Mouse (Mus musculus) adrenal gland, postnatal 36 days (tissue): ENCODE results near the gene Trib3. TPM values are rescaled to one million over a fixed set of nuclear protein-coding genes. Genes with fewer than 3 reads are reported as not detected.
"Not testable (repeated sequence)": the region's sequence is repeated elsewhere in the genome, so short reads cannot be mapped to it uniquely, and the experiment has no call there.

Experiments used
- DNase-seq, 2 experiments: peaks; one replicate each; pipeline ENCODE4 v3.0.0; 2021; ENCODE audit warnings: mixed read lengths in 1 of 2
- total RNA-seq, 2 experiments: library from RNA; stranded (reverse); gene quantifications; 2 replicates each; pipeline ENCODE4 v1.2.3; 2021

The Trib3 gene
- total RNA-seq, 2 experiments from 2014 or later = 4.6 to 19.9 TPM

DNA sequence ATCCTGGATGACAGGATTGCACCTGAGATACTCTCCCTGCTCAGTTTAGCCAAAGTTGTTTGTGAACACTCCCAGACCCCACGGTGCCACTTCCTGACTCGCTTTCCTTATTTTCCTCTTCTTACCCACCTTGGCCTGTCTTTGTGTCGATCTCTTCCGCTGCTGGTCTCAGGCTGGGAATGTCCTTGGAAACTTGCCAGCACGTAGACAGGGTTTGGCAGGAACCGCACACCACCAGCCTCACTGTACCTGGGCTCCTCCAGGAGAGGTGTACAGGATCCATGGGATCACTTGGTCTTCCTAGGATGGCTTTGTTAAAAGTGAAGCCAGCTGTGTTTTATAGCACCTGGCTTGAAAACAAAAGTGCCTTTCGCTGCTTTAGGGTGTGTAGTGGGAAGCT lies 30.8 kb downstream of the Trib3 start:
- no peak for DNase-seq

DNA sequence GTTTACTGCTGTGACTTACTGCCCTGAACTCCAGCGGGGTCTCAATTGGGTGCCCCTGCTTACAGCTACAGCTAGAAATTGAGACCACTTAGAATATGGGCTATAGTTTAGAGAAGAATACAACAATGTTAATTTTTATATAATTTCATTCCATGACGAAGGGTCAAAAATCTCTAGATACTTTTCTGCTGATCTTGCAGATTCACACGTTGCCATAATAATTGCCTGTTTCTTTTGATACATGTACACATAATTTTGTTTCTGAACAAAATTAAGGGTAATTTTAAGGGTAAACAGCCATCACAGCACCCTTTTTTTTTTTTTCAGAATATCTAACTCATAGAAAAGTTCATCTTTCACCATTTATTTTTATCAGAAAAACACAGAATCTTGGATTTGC lies 36.6 kb downstream of the Trib3 start:
- DNase-seq = no peak

DNA sequence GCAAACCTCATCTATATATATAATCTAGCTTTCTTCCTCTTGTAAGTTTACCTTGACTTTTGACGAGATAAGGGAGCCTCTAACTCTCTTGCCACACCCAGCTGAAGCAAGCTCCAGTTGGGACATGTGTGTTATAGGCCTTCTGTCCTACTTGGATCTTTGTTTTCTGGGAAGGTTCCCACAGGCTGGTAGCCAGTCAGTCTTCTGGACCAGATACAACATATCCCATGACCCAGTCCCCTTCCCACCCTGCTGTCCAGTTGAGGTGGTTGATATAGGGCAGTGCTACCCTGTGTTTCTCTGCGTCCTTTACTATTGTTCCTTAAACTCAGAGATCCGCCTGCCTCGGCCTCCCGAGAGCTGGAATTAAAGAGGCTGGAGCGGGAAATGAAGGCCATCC lies 38.4 kb downstream of the Trib3 start:
- DNase-seq = no peak

DNA sequence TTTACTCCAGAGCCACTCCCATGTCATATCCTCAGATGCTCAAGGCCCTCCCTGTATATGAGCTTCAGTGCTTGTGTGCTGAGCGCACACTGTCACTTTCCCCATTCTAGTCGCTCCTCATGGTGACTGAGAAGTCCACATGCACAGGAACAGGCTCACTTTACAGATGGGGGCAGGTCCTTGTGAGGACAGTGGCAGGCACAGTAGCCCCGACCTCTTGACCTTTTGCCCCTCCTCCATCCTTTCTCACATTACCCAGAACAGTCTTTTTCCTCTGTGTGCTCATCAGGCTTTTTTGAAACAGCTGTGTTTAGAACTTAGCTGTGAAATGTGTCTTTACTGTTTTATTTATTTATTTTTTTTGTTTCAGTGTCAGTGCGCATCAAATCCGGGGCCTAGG lies 40.1 kb downstream of the Trib3 start:
- no peak for DNase-seq

DNA sequence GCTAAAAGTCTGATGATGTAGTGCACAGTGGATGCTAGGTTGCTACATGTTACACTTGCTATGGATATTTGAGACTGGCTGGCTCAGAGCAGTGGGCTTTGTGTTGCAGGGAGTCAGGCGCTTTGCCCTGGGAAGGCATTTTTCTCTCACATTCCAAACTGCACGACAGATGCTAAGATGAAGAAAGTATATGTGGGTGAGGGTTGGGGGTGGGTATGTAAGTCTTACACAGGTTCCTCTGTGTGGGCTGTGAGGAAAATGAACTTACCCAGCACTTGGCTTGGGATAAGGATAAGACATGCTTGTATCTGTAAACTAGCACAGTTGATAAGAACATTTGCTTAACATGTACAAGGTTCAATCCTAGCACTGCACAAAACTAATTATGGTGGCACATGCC lies 41.0 kb downstream of the Trib3 start:
- DNase-seq = no peak

DNA sequence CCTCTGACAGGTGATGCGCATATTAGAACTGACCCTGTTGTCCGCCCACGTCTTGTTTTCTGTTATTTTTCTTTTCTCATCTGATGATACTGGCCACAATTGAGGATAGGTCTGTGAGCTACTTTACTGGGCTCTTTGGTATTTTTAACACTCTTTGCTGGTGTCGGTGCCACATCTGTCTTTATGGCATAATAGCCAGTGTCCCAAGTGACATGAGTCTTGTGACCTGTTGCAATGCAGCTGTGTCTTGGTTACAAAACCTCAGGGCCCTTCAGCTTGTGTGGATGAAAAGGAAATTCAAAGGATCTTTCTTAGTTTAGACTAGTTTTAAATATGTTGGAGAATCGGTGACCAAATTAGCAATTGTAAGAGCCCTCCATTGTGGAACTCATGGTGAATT lies 49.3 kb downstream of the Trib3 start:
- DNase-seq = no peak

DNA sequence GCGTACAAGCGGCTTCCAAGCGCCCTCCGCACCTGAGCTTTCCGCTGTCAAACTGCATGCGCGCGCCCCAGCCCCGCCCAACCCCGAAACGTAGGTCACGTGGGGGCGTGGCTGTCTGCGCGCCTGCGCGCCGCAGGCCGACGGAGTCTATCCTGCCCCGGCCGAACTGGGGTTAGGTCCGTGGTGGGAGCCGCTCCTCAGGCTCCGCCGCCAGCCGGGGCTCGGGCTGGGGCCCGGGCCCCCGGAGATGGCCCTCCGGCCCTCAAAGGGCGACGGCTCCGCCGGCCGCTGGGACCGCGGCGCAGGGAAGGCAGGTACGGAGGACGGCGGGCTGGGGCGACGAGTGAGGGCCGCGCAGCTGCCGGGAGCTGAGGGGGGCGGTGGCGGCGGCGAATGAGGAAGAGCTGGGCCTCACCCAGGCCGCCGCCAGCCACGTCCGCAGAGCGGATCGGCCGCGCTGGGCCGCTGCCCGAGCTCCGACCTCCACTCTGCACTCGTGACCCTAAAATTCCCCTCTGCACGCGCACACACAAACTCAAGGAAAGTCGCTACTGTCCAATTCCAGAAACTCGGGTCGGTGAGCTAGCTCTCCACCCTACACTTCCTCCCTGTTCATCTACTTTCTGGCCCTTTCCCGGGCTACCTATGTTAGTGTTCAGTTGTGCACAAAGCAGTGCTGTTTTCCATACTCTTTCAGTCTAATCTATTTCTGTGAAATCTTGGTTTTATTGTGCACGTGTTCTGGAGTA lies 49.9 kb downstream of the Trib3 start, which contains the start of gene Tbc1d20:
TSS of gene Tbc1d20 (plus strand) at position 102 of the 749 bp plus-strand sequence.
- peak; percentile 94 for DNase-seq

DNA sequence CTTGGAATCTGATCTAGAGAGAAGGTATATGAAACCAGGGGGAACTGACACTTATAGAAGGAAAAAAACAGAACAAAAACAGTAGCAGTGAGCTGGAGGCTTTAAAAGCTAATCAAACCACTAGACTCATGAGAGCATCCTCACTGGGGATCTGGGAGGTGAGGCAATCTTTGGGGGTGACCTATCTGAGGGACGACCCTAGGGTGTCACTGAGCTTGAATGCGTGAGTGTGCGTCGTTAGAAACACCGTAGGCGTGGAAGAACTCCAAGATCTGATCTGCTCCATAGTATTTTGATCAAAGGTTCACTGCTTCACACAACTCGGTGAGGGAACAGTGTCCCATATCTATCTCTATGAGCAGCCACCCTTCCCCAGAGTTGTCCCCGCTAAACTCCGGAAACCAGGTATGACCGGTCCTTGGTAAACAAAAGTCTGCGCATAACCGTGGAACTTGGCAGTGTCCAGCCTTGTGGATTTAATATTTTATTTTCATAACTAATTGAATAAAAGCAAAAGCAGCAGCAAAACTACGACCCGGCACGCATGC lies 50.6 kb downstream of the Trib3 start:
- DNase-seq = no peak

DNA sequence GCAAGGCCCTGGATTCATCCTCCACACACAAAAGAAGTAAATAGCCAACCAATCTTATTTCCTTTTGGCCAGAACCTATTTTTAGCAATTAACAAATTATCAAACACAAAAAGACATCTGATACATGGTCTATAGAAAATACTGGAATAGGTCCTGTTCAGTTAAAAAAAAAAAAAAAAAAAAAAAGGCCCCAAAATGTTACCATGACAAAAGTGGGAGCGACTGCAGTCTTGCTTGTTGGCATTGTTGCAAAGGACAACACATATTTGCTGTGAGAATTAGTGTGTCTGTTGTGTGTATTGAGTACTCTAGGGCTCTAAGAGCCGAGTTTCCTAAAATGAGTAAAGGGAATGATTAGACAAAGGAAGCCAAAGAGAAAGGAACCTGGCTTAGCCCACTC lies 51.4 kb downstream of the Trib3 start:
- DNase-seq = no peak

DNA sequence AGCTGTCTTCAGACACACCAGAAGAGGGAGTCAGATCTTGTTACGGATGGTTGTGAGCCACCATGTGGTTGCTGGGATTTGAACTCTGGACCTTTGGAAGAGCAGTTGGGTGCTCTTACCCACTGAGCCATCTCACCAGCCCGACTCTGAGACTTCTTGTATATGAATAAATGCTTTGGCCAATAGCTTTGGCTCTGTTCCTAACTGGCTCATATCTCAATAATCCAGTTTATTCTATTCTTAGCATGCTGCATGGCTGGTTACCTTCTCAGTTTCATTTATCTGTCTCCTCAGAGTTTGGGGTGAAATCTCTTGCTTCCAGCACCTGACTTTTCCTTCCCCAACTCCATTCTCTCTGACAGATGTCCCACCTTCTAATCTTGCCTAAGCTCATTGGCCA lies 54.2 kb downstream of the Trib3 start:
- DNase-seq = not testable (repeated sequence)

DNA sequence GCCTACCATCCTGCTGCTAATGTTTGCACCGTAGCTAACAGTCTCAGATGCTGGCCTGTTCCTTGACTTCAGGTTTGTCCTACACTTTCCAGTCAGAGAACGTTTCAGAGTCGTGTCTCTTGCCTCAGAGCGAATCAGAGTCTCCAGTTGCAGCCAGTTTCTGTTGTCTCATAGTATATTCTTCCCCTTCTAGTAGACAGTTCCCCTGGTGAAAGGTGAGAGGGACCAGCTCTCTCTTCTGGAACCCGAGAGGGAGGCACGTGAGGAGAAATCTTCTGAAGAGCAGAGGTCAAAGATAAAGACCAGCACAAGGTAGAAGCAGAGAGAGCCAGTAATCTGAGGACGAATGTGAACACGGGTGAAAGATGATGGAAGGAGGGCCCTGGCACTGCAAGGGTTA lies 55.8 kb downstream of the Trib3 start:
- DNase-seq = no peak

DNA sequence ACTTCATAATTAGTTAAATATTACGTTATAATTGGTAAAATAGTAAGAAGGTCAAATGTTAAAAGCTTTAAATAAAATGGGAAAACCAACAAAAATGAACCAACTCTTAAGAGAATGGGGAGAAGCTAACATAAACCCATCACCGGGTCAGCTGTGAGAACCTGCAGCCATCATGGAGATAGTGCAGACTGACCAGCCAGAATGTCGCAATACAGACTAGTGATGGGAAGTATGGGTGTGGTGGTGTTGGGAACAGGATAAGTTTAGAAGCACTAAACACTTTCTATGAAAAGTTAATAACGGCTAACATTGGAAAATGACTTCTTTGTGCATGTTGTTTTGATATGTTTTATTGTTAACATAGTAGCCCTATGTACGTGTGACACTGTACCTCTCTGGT lies 56.3 kb downstream of the Trib3 start:
- no peak for DNase-seq

Other genes with a start within 250 kb of the Trib3 start
- gene Srxn1, start 238.5 kb downstream of the Trib3 start, total RNA-seq = 100 to 1,000 TPM; 264 to 540 TPM
- gene Tcf15, start 200.5 kb downstream of the Trib3 start, total RNA-seq = 1 to 10 TPM; 4.4 to 4.7 TPM
- gene Csnk2a1, start 117.2 kb downstream of the Trib3 start, total RNA-seq = 100 to 1,000 TPM in 1 of 2 experiments, 10 to 100 TPM in 1; 97.8 to 105 TPM
- 100 to 1,000 TPM; 125 to 135 TPM for gene Tbc1d20, start 50.2 kb downstream of the Trib3 start, total RNA-seq
- 10 to 100 TPM; 85.1 to 94.5 TPM for gene Rbck1, start 11.4 kb downstream of the Trib3 start, total RNA-seq
- 1 to 10 TPM; 2.3 to 2.5 TPM for gene Nrsn2, start 32.6 kb upstream of the Trib3 start, total RNA-seq
- 10 to 100 TPM in 1 of 2 experiments, 1 to 10 TPM in 1; 8.3 to 12.9 TPM for gene Sox12, start 54.0 kb upstream of the Trib3 start, total RNA-seq
- gene Zcchc3, start 71.0 kb upstream of the Trib3 start, total RNA-seq = 1 to 10 TPM; 6.8 to 8.7 TPM
- under 1 TPM; 0.17 to 0.26 TPM for gene 6820408C15Rik, start 71.6 kb upstream of the Trib3 start, total RNA-seq
- gene Defb23, start 120.6 kb upstream of the Trib3 start, total RNA-seq = not detected
- not detected for gene Defb20, start 133.0 kb upstream of the Trib3 start, total RNA-seq
- not detected for gene Defb22, start 146.1 kb upstream of the Trib3 start, total RNA-seq
- gene Defb26, start 167.7 kb upstream of the Trib3 start, total RNA-seq = not detected
- gene Defb28, start 174.2 kb upstream of the Trib3 start, total RNA-seq = not detected
- gene Defb29, start 196.1 kb upstream of the Trib3 start, total RNA-seq = not detected
- not detected for gene Gm17416, start 225.3 kb upstream of the Trib3 start, total RNA-seq
- not detected for gene Defb21, start 228.7 kb upstream of the Trib3 start, total RNA-seq
- gene Defb19, start 236.3 kb upstream of the Trib3 start, total RNA-seq = 1 to 10 TPM in 1 of 2 experiments, not detected in 1; 1.3 TPM